Mouse (Mus musculus): Measurements from ENCODE around the gene Abca6.

- no peak for TF ChIP-seq CTCF (IDR thresholded peaks at IDR 0.05; ENCODE audit: borderline replicate concordance, extremely low read depth, insufficient read depth, insufficient read length)
- no peak for TF ChIP-seq POLR2A (IDR thresholded peaks at IDR 0.05; ENCODE audit: borderline replicate concordance, extremely low read depth, insufficient read depth, insufficient read length, poor library complexity, severe bottlenecking)
Measured at GRCm38 (mm10) chr11:110165409-110165808, 86.2 kb downstream of the Abca6 start.
